Mouse (Mus musculus): ENCODE measurements at regions not wholly inside any gene's neighbourhood (a gene's known extent, or its start where the extent isn't known, plus 50 kb on each side); places are given as distances from the start of the nearest gene placed in this dataset.

DNA sequence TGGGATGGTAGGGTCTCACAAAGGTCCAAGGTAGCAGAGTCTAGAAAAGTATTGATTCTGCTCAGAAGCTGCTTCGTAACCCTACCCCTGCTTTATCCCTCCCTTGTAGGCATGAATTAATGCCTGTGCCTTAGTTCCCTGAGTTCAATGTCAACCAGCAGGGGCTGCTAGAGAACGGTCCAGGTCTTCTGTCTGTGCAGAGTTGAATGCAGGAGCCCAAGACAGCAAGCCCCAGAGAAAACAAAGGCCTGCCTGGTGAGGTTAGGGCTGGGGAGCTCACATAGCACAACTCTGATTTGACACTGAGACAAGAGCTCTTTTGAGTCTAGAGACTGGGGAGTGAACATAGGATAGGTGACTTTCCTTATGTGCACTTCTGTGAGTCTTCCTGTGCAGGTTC, 56.6 kb downstream of the Olig3 start:
- 0 out of 2 replicates have a peak, but pooled peaks have one; percentile 39 for ATAC-seq (replicated peaks; ENCODE audit: poor library complexity)

DNA sequence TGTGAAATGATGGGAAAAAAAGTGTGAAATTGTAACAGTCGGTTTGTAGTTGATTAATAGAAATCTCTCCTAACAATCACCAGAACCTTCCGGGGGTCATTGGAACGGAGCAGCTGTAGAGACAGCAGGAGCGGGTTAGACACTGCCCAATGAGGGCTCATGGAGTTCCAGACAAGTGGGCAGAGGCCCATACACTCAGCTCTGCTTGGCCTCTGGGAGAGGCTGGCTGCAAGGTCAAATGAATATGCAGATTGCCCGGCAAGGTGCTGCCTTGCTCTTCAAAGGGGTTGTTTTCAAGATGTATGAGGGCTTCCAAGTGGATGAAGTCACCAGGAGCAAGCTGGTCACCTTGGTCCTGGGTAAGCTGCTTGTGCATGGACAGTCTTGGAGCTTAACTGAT, 57.6 kb downstream of the Olig3 start:
- ATAC-seq (replicated peaks; ENCODE audit: poor library complexity): no peak

DNA sequence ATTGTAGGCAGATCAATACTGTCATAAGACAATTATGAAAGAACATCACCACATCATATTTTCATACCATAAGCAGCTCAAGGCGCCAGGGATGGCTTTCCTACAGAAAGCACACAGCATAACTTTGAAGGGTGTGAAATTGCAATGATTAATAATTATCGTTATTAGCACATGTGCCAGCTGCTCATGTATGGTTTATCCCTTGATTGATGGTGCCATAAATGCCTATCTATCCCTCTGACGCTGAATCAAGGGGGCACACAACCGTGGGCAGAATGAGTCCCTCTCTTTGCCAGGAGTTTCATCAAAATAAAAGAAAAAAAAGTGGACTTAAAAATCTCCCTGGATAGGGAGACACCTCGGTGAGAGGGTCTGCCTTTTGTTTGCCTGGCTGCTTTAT, 58.5 kb downstream of the Olig3 start:
- no peak for ATAC-seq (replicated peaks; ENCODE audit: poor library complexity)

DNA sequence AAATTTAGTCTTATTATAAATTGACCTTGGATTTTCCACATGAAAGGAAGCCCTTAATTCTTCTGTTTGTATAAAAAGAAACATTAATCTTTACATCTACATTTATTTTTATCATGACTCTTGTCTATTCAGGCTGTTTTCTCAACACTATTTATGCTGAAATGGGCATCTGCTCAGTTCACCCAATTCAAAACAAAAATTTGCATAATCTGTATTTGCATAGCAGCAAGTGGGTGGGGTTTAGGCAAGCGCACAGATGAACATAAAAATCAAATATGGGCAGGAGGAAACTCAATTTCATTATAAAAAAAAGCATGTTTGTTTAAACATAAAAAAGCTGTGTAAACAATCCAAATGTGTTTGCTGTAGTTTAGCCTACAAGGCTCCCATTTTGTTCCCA, 67.7 kb downstream of the Olig3 start:
- no peak for ATAC-seq (replicated peaks; ENCODE audit: poor library complexity)

DNA sequence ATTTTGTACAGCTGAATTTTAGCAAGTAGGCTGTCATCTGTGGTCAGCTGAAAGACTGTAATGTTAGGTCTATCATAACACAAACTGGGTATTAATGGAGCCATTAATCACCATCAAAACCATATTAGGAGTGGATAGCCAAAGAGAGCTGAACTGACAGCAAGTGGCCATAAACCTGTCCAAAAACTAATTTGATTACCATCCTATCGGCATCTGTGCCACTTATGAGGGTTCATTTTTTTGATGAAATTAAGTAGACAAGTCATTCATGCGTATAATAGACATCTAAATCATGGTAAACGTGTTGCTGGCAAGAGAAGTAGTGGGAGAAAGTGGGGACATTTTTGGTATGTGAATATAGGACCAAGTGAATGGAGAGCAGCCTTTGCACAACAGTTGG, 68.6 kb downstream of the Olig3 start:
- no peak for ATAC-seq (replicated peaks; ENCODE audit: poor library complexity)

DNA sequence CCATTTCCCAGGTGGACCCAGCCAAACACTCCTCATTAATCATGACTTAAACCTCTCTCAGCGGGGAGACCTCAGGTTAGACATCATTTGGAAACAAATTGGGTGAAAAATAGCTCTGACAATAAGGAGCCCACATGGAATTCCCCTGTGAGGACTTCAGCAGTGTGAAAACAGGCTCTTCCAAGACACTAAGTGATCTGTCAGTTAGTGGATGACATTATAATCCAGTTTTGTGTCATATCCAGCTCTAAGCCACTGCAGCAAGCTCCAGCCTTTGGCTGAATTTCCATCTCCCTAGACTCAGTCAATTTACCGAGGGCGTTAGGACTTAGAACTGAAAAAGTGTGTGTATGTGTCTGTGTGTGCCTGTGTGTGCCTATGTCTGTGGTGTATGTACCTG, 70.5 kb downstream of the Olig3 start:
- no peak for ATAC-seq (replicated peaks; ENCODE audit: poor library complexity)

DNA sequence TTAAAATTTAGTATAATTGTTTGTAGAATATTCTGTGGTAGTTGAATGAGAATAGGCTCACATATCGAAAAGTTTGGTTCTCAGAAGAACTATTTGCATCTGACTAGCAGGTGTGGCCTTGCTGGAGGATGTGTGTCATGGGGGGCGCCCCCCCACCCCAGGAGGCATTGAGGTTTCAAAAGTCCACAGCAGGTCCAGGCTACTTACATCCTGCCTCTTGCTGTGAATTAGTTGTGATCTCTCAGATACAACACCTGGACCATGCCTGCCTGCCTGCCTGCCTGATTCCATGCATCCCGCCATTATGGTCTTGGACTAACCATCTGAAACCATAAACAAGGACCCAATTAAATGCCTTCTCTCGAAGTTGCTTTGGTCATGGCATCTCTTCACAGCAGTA, 76.2 kb downstream of the Olig3 start:
- ATAC-seq (replicated peaks; ENCODE audit: poor library complexity): no peak

DNA sequence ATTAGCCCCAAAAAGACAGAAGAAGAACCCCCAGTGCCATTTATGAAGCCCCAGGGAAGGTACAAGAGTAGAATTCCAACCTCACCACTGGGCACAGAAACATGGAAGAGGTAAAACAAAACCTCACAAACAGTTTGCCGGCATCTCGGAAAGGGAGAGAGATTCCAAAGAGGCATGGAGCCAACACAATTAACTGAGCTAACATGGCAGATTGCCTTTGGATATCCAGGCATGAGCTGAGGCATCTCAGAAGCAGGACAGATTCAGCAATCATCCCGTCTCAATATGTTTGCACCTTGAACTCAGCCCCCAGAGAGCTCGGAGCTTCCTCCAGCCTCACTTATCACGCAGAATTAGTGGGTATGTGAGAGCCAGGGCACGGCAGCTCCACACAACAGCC, 78.3 kb downstream of the Olig3 start:
- no peak for ATAC-seq (replicated peaks; ENCODE audit: poor library complexity)

DNA sequence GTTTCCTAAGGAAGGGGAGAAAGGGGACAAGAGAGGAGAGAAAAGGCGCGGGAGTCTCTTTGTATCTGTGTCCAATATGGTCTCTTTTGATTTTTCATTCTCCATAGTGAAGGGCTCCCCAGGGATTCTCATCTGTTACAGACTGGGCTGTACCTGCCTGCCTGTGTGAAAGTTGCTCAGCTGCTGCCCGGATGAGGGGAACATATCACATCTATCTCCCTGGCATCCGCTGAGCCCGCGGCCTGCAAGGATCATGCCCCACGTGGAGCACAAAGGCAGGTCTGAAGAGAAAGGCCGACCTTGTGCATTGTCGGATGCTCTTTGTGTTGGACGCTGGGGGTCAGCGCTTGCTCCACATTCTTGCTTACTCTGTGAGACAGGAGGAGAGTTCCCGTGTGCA, 85.5 kb downstream of the Olig3 start:
- no peak for ATAC-seq (replicated peaks; ENCODE audit: poor library complexity)

DNA sequence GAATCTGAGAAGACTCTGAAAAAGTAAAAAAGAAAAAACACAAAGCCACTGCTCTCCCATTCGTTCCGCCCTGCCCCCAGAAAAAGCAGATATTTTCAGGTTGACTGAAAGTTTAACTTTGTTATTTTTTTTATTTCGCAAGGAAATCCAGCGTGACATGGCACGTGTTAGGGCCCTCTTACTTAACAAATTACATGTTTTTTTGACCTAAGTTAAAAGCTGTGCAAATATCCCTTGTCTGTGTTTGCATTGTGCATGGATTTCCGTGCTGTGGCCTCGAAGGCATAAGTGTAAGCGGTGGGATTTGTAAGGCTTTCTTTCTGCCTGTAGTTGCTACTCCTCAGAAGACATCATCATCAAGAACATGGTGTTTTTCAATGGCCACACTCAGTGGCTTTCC, 87.2 kb downstream of the Olig3 start:
- ATAC-seq (replicated peaks; ENCODE audit: poor library complexity): no peak

DNA sequence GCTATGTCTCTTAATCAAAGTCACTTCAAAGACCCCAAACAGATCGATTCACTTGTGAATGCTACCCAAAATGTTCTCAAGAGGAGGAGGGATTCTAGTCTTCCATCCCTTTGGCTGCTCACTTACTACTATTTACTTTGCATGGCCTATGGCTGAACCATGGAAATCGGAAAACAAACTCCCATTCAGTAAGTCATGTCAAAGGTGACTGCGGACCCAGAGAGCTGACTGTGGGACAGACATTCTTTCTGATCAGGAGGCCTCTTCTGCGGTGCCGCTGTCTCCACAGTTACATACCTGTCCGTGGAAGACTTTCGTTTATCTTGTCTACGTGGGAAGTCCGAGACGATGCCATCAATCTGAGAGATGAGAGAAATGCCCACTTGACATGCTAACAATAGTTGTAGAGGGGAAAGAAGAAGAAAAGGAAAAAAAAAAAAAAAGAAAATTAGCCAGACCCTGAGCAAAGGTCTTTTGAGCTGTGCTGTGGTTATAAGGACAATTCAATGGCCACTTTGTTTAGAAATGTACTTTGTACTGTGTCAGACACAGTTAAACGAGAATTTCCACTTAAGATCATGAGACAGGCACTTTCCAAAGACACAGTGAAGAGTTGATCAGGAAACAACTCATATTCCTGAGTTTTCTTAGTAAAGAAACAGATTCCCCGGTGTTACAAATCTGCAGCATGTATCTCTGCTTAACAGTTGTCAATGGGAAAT, 92.7 kb downstream of the Olig3 start:
- ATAC-seq (replicated peaks; ENCODE audit: poor library complexity): no peak

DNA sequence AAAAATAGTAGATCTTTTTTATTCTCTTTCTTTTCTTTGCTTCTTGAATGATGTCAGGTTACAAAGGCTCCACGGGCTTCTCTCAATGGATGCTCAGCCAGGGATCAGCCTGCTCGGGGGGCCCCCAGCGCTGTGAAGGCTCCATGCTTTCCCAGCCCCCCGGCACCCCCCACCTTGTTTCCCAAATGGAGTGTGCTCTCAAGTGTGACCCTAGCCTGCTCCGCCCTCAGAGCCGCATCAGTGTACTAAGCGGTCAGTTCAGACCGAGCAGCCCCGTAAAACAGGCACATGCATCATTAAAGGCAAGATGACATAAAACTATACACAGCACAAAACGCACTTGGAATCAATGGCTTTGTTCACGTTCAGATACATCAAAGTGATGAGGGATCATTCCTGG, 102.7 kb downstream of the Olig3 start:
- no peak for ATAC-seq (replicated peaks; ENCODE audit: poor library complexity)

DNA sequence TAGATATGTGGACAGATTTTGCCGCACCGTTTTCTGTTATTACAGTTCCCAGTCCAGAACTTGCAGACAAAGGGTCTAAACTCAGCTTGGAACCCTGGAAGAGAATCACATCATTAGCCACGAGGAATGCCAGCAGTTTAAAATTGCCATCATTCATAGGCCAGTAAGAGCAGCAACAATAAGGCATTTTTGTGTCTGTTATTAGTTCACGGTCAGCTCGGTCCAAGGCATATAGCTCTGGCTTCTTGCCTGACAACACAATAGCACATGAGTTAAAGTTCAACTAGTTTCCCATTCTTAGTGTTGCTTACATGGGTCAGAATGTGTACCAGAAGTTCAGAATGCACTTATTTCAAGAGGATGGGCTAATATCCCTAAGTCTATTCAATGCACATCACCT, 103.4 kb downstream of the Olig3 start:
- ATAC-seq (replicated peaks; ENCODE audit: poor library complexity): no peak

DNA sequence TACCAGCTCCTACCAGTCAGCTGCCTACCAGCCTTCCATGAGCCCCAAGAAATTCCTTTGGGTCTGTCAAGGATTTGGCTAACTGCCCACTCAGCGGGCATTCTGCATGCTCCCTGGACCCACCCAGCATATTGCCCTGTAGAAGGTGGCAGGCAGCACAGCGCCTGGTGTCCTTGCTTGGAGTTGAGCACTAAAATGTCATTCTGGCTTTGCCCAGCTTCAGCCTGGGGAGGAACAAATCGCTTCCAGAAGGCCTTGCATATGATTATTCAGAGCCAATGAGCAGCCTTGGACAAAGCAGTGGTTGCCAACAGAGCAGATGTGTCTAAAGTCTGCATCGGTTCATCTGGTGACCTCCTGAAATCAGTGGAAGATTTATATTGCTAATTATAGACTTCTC, 103.8 kb downstream of the Olig3 start:
- no peak for ATAC-seq (replicated peaks; ENCODE audit: poor library complexity)

DNA sequence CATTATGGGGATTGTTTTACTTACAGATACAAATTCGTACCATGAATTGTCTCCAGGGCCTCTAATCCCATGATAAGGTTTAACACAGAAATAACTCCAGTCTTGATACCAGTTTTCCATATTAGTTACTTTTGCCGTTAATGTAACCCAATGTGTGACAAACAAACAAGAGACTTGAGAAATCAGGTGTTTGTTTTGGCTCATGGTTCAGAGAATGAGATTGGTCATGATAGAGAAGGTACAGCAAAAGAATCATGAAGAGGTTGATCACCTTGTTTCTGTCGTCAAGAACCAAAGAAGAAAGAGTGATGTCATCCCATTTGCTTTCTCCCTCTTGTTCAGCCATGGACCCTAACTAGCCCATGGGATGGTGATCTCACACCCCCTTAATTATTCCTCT, 107.5 kb downstream of the Olig3 start:
- no peak for ATAC-seq (replicated peaks; ENCODE audit: poor library complexity)

DNA sequence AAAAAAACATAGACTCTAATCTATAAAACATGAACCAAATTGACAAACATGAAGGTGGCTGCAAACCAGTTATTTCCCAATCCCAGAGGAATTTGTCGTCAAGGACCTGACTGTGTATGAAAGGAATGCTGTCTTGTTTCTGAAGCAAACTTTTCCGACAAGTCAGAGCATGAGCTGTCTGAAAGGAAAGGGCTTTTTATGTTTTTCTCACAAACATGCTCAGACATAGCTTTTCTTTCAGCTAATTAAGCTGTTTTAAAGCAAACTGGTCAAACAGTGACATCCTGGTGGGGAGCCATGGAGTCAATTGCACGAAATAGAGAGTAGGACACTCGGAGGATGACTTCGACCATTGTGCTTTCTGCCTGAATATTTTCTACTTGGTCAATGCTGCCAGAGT, 108.2 kb downstream of the Olig3 start:
- ATAC-seq (replicated peaks; ENCODE audit: poor library complexity): no peak

DNA sequence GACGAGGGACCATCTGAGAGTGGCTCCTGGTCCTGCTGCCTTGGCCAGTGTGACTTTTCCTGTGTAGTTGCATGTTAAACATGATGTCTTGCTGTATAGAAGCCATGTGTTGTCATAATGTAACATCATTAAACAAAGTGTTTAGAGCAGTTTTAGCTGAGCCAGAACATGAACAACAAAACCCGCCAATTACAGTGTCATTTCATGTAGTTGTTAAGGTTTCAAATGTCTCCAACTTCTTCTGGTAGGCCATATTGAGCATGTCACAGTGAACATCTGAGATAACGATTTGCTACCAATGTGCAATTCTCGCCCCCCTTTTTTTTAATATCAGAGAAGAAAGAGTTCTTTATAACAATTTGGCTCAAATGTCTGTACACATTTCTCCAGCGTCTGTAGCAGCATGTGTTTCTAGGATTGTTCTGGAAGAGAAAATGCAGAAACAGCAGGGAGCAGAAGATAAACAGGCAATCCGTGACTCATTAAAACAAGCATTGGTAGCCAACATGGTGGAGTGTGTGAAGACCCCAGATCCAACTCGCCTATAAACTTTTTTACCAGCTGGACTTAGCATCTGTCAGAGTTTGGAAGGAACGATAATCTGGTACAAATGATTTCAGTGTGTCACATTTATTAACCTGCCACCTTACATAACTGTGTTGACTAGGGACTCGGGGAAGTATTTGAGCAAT, 115.2 kb downstream of the Olig3 start:
- no peak for ATAC-seq (replicated peaks; ENCODE audit: poor library complexity)

DNA sequence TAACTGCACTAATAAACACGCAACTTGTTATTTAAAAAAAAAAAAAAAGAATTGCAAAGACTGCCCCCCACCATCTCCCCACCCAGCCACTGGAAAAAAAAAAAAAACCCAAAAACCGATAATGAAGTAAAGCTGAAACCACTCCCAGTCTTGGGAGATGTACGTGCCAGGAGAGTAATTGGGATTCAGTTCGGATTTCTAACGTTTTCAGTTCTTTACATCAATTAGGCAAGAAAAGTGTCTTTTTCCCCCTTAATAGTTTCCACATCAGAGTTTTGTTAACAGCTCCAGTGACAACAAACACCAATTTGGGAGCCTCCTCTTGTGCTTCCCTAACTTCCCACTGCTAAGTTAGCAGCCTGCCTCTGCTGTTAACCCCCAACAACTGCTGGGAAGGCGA, 115.7 kb downstream of the Olig3 start:
- ATAC-seq (replicated peaks; ENCODE audit: poor library complexity): no peak

DNA sequence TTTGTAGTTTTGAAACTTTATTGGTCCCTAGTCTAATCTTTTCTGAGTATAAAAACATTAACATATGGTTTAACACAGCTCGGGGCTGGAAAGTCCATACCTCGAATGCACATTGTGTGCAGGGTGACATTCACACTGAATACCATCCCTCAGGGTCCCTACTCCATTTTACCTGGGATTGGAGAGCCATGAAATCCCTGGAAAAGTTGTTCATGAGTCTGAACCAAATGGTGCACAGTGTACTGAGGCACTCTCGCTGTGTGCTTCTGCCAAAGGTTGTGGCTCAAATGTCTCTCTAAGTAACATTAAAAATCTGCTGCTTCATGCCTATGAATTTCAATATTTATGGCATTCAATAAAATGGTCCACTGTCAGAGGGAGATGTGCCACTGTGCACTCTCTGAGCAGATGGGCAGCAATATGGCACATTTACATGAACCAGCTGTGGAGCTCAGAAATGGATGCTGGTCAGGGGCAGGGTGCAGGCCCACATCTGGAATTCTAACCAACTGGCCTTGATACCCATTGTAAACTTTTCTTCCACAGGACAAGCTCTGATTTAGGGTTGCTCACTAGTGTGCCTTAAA, 116.7 kb downstream of the Olig3 start:
- no peak for ATAC-seq (replicated peaks; ENCODE audit: poor library complexity)

DNA sequence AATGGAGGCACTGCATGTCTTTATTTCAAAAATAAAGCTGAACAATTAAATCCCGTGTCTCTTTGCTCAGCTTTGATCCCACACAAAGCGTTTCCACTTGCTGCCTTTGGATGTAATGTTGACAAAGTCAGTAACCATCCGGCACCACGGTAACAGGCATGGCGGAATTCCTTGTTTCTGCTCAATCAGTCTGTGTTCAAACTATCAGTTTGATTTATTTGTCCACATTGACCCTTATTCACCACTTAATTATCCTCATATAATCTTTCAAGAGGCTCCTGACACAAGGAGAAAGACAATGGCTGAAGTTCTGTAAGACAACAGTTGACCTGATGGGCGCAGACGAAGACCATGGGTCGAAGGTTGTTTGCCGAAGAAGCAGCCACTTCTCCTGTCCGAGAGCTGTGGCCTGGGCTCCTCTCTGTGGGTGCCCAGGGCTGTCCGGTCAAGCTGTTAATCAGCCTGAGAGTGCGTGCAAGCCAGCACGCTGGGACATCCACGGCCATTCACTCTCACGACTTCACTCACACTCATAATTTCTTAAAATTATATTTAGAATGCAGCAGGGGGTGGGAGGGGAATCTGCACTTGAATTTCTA, 106.1 kb upstream of the Ifngr1 start:
- no peak for ATAC-seq (replicated peaks; ENCODE audit: poor library complexity)

DNA sequence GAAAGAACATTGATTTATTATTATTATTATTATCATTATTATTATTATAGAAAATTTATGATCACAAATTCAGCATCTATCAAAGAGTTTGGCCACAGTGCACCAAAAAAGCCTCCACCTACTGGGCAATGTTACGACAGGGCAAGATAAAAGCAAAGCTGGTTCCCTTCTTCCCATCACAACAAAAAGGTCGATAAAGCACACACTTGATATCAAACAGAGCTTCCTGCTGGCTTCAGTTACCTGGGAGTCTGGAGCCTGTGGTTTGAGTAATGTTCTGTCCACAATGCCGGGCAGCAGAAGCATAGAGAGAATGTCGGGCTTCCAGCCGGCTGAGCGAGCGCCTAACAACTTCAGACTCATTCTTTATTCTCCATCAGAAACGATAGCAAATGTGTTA, 101.2 kb upstream of the Ifngr1 start:
- ATAC-seq (replicated peaks; ENCODE audit: poor library complexity): no peak

All from megakaryocyte progenitor cell, adult 5-6 weeks (primary cell).